ENCODE assay signal across 19 mouse cellular contexts in the genomic region with DNA sequence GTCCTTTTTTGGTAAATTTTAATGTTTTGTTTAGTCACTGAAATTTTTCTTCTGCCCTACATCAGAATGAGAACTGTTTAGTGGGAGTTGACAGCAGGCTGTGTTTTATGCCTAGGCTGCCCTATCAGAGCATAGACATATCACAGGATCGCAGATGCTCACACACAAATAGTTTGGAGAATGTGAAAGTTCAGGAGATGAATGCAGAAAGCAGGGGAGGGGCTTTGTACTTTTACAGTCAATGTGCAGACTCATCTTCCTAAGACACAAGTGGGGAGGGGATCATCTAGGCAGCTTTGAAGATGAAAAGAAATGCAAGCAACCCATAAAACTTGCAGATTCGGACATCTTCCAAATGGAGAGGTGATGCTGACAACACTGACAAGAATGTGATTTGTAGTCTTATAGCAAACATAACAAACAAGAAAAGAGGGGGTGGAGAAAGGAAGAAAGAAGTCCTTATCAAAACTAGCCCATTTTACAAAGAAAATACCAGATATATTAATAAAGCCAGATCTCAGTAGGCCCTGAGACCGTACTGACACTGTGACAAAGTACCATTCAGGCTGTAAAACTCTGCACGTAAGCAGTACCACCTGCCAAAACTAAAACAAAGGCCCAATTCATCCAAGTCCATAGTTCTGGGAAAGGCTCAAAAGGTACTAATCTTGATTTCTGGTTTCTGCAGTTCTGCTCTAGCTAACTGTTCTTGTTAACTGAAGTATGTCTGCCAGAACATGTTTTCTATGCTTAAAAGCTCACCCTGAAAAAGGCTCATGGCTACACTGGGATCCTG.
DNase-seq lines count a peak whose midpoint lies in the region; ATAC-seq and TF ChIP-seq lines count a peak whose summit lies in the region.
"Had no signal": no experiment of that assay in that cellular context is flagged by ENCODE, and none has a peak within 500 bp of the region (broad histone marks: within the 10 kb centered on the region; RNA-seq: fewer than 3 reads in every experiment).

No protein-coding gene starts in this region.

- TF ChIP-seq POLR2A in liver, adult 2 months (IDR thresholded peaks at IDR 0.05; ENCODE audit: extremely low read depth, insufficient read depth, low read length): no peak

- no peaks in the 10 kb centered on the region for H3K9me3 ChIP-seq in embryonic facial prominence, embryonic 13.5 days
- no peaks in the 10 kb centered on the region for H3K9me3 ChIP-seq in embryonic facial prominence, embryonic 10.5 days
- no peaks in the 10 kb centered on the region for H3K9me3 ChIP-seq in intestine, embryonic 15.5 days
- no peaks in the 10 kb centered on the region for H3K9me3 ChIP-seq in intestine, postnatal 0 days (ENCODE audit: control insufficient read depth)
- H3K9me3 ChIP-seq in liver, embryonic 12.5 days (replicated peaks): no peaks in the 10 kb centered on the region
- H3K9me3 ChIP-seq: limb, embryonic 13.5 days; midbrain, embryonic 13.5 days had no signal

- H3K4me2 ChIP-seq in embryonic facial prominence, embryonic 13.5 days: no peak overlapping the region
- no peak overlapping the region for H3K4me2 ChIP-seq in intestine, embryonic 15.5 days (replicated peaks)
- H3K4me2 ChIP-seq in intestine, postnatal 0 days (replicated peaks; ENCODE audit: low read depth): no peak overlapping the region
- no peak overlapping the region for H3K4me2 ChIP-seq in liver, embryonic 12.5 days
- H3K4me2 ChIP-seq: limb, embryonic 13.5 days; midbrain, embryonic 13.5 days had no signal

- WGBS in embryonic facial prominence, embryonic 13.5 days: 74% methylated on average over 4 of the region's 4 CpGs
- 80% methylated on average over 4 of the region's 4 CpGs for WGBS in embryonic facial prominence, embryonic 10.5 days
- WGBS in intestine, embryonic 15.5 days: 38% methylated on average over 4 of the region's 4 CpGs
- 53% methylated on average over 4 of the region's 4 CpGs for WGBS in intestine, postnatal 0 days
- WGBS in liver, adult 2 months: 84% methylated on average over 4 of the region's 4 CpGs
- 65% methylated on average over 4 of the region's 4 CpGs for WGBS in liver, embryonic 12.5 days (ENCODE audit: insufficient replicate concordance)

- H3K27ac ChIP-seq in embryonic facial prominence, embryonic 13.5 days: 0 out of 2 replicates have a peak overlapping the region, but pooled peaks have one; percentile 1
- no peak overlapping the region for H3K27ac ChIP-seq in embryonic facial prominence, embryonic 10.5 days (replicated peaks)
- no peak overlapping the region for H3K27ac ChIP-seq in intestine, embryonic 15.5 days
- H3K27ac ChIP-seq in intestine, postnatal 0 days (ENCODE audit: low read depth, low read length): no peak overlapping the region
- H3K27ac ChIP-seq in liver, adult 2 months (replicated peaks; ENCODE audit: insufficient read depth, low read depth, low read length): no peak overlapping the region
- H3K27ac ChIP-seq in liver, embryonic 12.5 days: no peak overlapping the region
- H3K27ac ChIP-seq: heart, adult 2 months; limb, embryonic 13.5 days; midbrain, embryonic 13.5 days had no signal

- no peak overlapping the region for H3K9ac ChIP-seq in embryonic facial prominence, embryonic 13.5 days
- H3K9ac ChIP-seq in intestine, embryonic 15.5 days: no peak overlapping the region
- no peak overlapping the region for H3K9ac ChIP-seq in intestine, postnatal 0 days (ENCODE audit: low read depth, low read length)
- H3K9ac ChIP-seq in liver, adult 2 months (ENCODE audit: low read depth, low read length): no peak overlapping the region
- no peak overlapping the region for H3K9ac ChIP-seq in liver, embryonic 12.5 days
- H3K9ac ChIP-seq: limb, embryonic 13.5 days; midbrain, embryonic 13.5 days had no signal

- peaks cover 8% of the 10 kb centered on the region for H3K4me1 ChIP-seq in embryonic facial prominence, embryonic 13.5 days
- H3K4me1 ChIP-seq in embryonic facial prominence, embryonic 10.5 days: peaks cover 4% of the 10 kb centered on the region
- no peaks in the 10 kb centered on the region for H3K4me1 ChIP-seq in intestine, embryonic 15.5 days (replicated peaks)
- H3K4me1 ChIP-seq in intestine, postnatal 0 days (replicated peaks; ENCODE audit: control insufficient read depth, insufficient read depth, low read length): no peaks in the 10 kb centered on the region
- H3K4me1 ChIP-seq in liver, adult 2 months (ENCODE audit: control insufficient read depth, insufficient read depth, low read length): peaks cover 5% of the 10 kb centered on the region; the same call in 1 of the 2 replicates
- no peaks in the 10 kb centered on the region for H3K4me1 ChIP-seq in liver, embryonic 12.5 days
- H3K4me1 ChIP-seq: midbrain, embryonic 13.5 days had no signal

- no peaks in the 10 kb centered on the region for H3K79me2 ChIP-seq in liver, adult 2 months (ENCODE audit: control insufficient read depth, insufficient read depth, low read length)

- TF ChIP-seq CTCF in intestine, postnatal 0 days (IDR thresholded peaks at IDR 0.05; ENCODE audit: low read depth): no peak
- TF ChIP-seq CTCF in liver, adult 2 months (IDR thresholded peaks at IDR 0.05; ENCODE audit: low read depth, low read length): no peak

- no peak overlapping the region for H3K4me3 ChIP-seq in embryonic facial prominence, embryonic 13.5 days
- no peak overlapping the region for H3K4me3 ChIP-seq in embryonic facial prominence, embryonic 10.5 days
- no peak overlapping the region for H3K4me3 ChIP-seq in intestine, embryonic 15.5 days (replicated peaks)
- H3K4me3 ChIP-seq in intestine, postnatal 0 days (ENCODE audit: low read depth, low read length): no peak overlapping the region
- no peak overlapping the region for H3K4me3 ChIP-seq in liver, adult 2 months (ENCODE audit: insufficient read depth, low read depth, low read length)
- no peak overlapping the region for H3K4me3 ChIP-seq in liver, embryonic 12.5 days
- H3K4me3 ChIP-seq: heart, adult 2 months; limb, embryonic 13.5 days; midbrain, embryonic 13.5 days had no signal

- ATAC-seq in embryonic facial prominence, embryonic 13.5 days (ENCODE audit: insufficient number of reproducible peaks, insufficient read depth, low FRiP score, low TSS enrichment, low read depth): no peak
- ATAC-seq in intestine, embryonic 15.5 days: peak; percentile 56
- no peak for ATAC-seq in intestine, postnatal 0 days
- ATAC-seq in liver, embryonic 12.5 days: no peak
- ATAC-seq: CD4-positive, CD25-positive, alpha-beta regulatory T cell, adult 4 months; midbrain, embryonic 13.5 days had no signal

- no peak for DNase-seq in embryonic facial prominence, embryonic 10.5 days (ENCODE audit: low spot score)
- DNase-seq in liver, adult 2 months (ENCODE audit: extremely low read depth, low read depth, low spot score): peak; percentile 37
- peak; percentile 44 for DNase-seq in gonadal fat pad, adult 2 months (ENCODE audit: low read depth)
- DNase-seq in urinary bladder, adult 18-20 months (ENCODE audit: low spot score in 2 of 2): no peak
- DNase-seq: adrenal gland, postnatal 25 days; cerebellum, adult 11-12 months; cerebellum, postnatal 25 days; embryo, embryonic 11 days; gastrocnemius, postnatal 14 days; heart, adult 2 months; heart, postnatal 10 days; lung, postnatal 14 days had no signal

- no peaks in the 10 kb centered on the region for H3K27me3 ChIP-seq in embryonic facial prominence, embryonic 13.5 days
- H3K27me3 ChIP-seq in embryonic facial prominence, embryonic 10.5 days (replicated peaks; ENCODE audit: low read depth, poor library complexity, severe bottlenecking): no peaks in the 10 kb centered on the region
- no peaks in the 10 kb centered on the region for H3K27me3 ChIP-seq in intestine, embryonic 15.5 days (replicated peaks)
- H3K27me3 ChIP-seq in intestine, postnatal 0 days (replicated peaks; ENCODE audit: control insufficient read depth, insufficient read depth, low read length): no peaks in the 10 kb centered on the region
- H3K27me3 ChIP-seq in liver, adult 2 months (ENCODE audit: control insufficient read depth, insufficient read depth, low read length): no peaks in the 10 kb centered on the region
- H3K27me3 ChIP-seq in liver, embryonic 12.5 days (replicated peaks): no peaks in the 10 kb centered on the region
- H3K27me3 ChIP-seq: limb, embryonic 13.5 days; midbrain, embryonic 13.5 days had no signal

- no peaks in the 10 kb centered on the region for H3K36me3 ChIP-seq in embryonic facial prominence, embryonic 13.5 days
- no peaks in the 10 kb centered on the region for H3K36me3 ChIP-seq in embryonic facial prominence, embryonic 10.5 days (replicated peaks)
- H3K36me3 ChIP-seq in intestine, embryonic 15.5 days: no peaks in the 10 kb centered on the region
- no peaks in the 10 kb centered on the region for H3K36me3 ChIP-seq in intestine, postnatal 0 days (ENCODE audit: control insufficient read depth, insufficient read depth)
- no peaks in the 10 kb centered on the region for H3K36me3 ChIP-seq in liver, adult 2 months (ENCODE audit: control insufficient read depth, insufficient read depth, low read length)
- no peaks in the 10 kb centered on the region for H3K36me3 ChIP-seq in liver, embryonic 12.5 days
- H3K36me3 ChIP-seq: limb, embryonic 13.5 days; midbrain, embryonic 13.5 days had no signal

Comparison
In these comparisons a context has a peak if more than half of its experiments do, and no peak if none do; other contexts are left out.
1. DNase-seq: peak in liver, adult 2 months (single experiment) and gonadal fat pad, adult 2 months (single experiment); none in embryonic facial prominence, embryonic 10.5 days (single experiment) and urinary bladder, adult 18-20 months (0 of 2).